Mouse (Mus musculus): ENCODE measurements around the gene Il17d.

The Il17d gene

GRCm38 (mm10) chr14:57529086-57529785, 4.7 kb downstream of the Il17d start:
- TF ChIP-seq GATA4 (IDR thresholded peaks at IDR 0.05; ENCODE audit: insufficient replicate concordance, low read length): no peak

- TF ChIP-seq GATA4 (IDR thresholded peaks at IDR 0.05; ENCODE audit: insufficient replicate concordance, low read length): no peak
These were observed 5.4 kb downstream of the Il17d start for GRCm38 (mm10) chr14:57529786-57530515.

GRCm38 (mm10) chr14:57532577-57532976, 8.0 kb downstream of the Il17d start:
- no peak for TF ChIP-seq GATA4 (IDR thresholded peaks at IDR 0.05; ENCODE audit: insufficient replicate concordance, low read length)

- no peak for TF ChIP-seq GATA4 (IDR thresholded peaks at IDR 0.05; ENCODE audit: insufficient replicate concordance, low read length)
These were observed 8.6 kb downstream of the Il17d start for GRCm38 (mm10) chr14:57533214-57533613.

GRCm38 (mm10) chr14:57533841-57534240, 9.3 kb downstream of the Il17d start:
- no peak for TF ChIP-seq GATA4 (IDR thresholded peaks at IDR 0.05; ENCODE audit: insufficient replicate concordance, low read length)

GRCm38 (mm10) chr14:57534346-57534745, 9.8 kb downstream of the Il17d start:
- TF ChIP-seq GATA4 (IDR thresholded peaks at IDR 0.05; ENCODE audit: insufficient replicate concordance, low read length): no peak

GRCm38 (mm10) chr14:57534961-57535360, 10.4 kb downstream of the Il17d start:
- TF ChIP-seq GATA4 (IDR thresholded peaks at IDR 0.05; ENCODE audit: insufficient replicate concordance, low read length): no peak

GRCm38 (mm10) chr14:57535646-57536045, 11.1 kb downstream of the Il17d start:
- no peak for TF ChIP-seq GATA4 (IDR thresholded peaks at IDR 0.05; ENCODE audit: insufficient replicate concordance, low read length)

- no peak for TF ChIP-seq GATA4 (IDR thresholded peaks at IDR 0.05; ENCODE audit: insufficient replicate concordance, low read length)
These were observed 12.2 kb downstream of the Il17d start for GRCm38 (mm10) chr14:57536820-57537219.

GRCm38 (mm10) chr14:57537261-57538015, 12.9 kb downstream of the Il17d start:
- no peak for TF ChIP-seq GATA4 (IDR thresholded peaks at IDR 0.05; ENCODE audit: insufficient replicate concordance, low read length)

- TF ChIP-seq GATA4 (IDR thresholded peaks at IDR 0.05; ENCODE audit: insufficient replicate concordance, low read length): no peak
These were observed 16.1 kb downstream of the Il17d start for GRCm38 (mm10) chr14:57540683-57541082.

- TF ChIP-seq GATA4 (IDR thresholded peaks at IDR 0.05; ENCODE audit: insufficient replicate concordance, low read length): no peak
These were observed 17.7 kb downstream of the Il17d start for GRCm38 (mm10) chr14:57542231-57542630.

GRCm38 (mm10) chr14:57543420-57544039, 19.0 kb downstream of the Il17d start:
- TF ChIP-seq GATA4 (IDR thresholded peaks at IDR 0.05; ENCODE audit: insufficient replicate concordance, low read length): no peak

GRCm38 (mm10) chr14:57545526-57545925, 20.9 kb downstream of the Il17d start:
- TF ChIP-seq GATA4 (IDR thresholded peaks at IDR 0.05; ENCODE audit: insufficient replicate concordance, low read length): no peak

GRCm38 (mm10) chr14:57546131-57546530, 21.6 kb downstream of the Il17d start:
- no peak for TF ChIP-seq GATA4 (IDR thresholded peaks at IDR 0.05; ENCODE audit: insufficient replicate concordance, low read length)
